Mouse (Mus musculus) bone marrow macrophage, adult 2 months (primary cell): ENCODE results near the gene Nfyb.

Source experiments
- CTCF ChIP-seq: IDR thresholded peaks from 2 replicates; pipeline ENCODE4 v1.5.1; 2012; ENCODE audit warnings: low read depth, mild to moderate bottlenecking, low read length, moderate library complexity
- POLR2A ChIP-seq: IDR thresholded peaks from 2 replicates; pipeline ENCODE4 v1.6.1; 2012; ENCODE audit warnings: mild to moderate bottlenecking, low read depth, low read length, borderline replicate concordance

DNA sequence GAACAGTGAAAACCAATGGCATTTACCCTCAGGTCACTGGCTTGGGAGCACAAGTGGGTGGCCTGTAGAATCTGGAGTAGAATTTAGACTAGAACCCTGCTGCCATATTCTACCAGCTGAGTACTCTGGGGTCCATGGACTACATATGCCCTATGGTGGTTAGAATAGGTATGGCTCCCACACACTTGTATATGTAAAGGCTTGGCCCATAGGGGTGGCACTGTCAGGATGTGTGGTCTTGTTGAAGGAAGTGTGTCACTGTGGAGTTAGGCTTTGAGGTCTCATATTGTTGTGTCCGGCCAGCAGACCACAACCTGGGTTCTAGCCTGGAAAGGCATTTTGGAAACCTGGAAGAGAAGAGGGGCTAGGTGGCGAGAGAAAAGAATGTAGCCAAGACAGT is 6.8 kb upstream of the Nfyb start:
- TF ChIP-seq POLR2A (no peak), CTCF (no peak)
